Comparison of ENCODE assay signal across 10 mouse cellular contexts in the genomic region with DNA sequence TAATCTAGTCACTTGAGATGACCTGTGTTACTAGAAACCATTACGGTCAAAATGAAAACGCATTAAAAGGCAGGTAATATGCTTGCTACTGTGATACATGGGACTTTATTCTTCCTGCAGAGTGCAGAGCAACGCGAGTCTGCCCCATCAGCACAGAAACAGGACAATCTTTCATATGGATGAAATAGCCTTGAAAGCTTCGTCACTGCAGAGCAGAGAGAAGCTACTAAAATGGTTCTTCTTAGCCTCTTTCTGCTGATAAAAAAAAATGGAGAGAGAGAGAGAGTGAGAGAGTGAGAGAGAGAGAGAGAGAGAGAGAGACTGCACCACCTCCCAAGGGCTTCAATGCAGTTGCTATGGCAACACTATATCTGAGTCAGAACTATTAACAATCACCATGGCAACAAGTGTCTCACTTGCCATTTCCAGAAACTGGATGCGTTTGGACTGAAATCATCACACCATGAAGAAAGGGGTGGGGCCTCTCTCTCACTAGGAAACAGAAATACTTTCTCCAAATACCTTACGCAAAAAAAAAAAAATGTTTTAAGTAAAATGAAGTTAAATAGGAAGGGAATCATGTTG.
A peak's percentile ranks its signal among the peaks of the same experiment; 100 is the strongest.
DNase-seq lines count a peak whose midpoint lies in the region; ATAC-seq and TF ChIP-seq lines count a peak whose summit lies in the region.
"Had no signal": no experiment of that assay in that cellular context is flagged by ENCODE, and none has a peak within 500 bp of the region (broad histone marks: within the 10 kb centered on the region; RNA-seq: fewer than 3 reads in every experiment).

No protein-coding gene starts in this region.

- H3K4me2 ChIP-seq in lung, postnatal 0 days (replicated peaks; ENCODE audit: low read depth, low read length) = no peak overlapping the region
- peak overlapping the region; percentile 18 for H3K4me2 ChIP-seq in hindbrain, embryonic 12.5 days (replicated peaks)
- H3K4me2 ChIP-seq in midbrain, embryonic 11.5 days = peak overlapping the region; percentile 3; the same call in 1 of the 2 replicates
- no peak overlapping the region for H3K4me2 ChIP-seq in heart, embryonic 12.5 days

- intact Hi-C loops in heart, postnatal 10 days (cut with DNase I) = no loop called here

- DNase-seq in lung, postnatal 0 days (ENCODE audit: low spot score) = peak; percentile 22
- no peak for DNase-seq in lung, postnatal 36 days
- peak; percentile 93 for DNase-seq in midbrain, embryonic 11.5 days (ENCODE audit: low spot score, missing footprints)
- DNase-seq in heart, postnatal 10 days = no peak
- no peak for DNase-seq in testis, postnatal 10 days (ENCODE audit: low spot score)
- DNase-seq: kidney, adult 8-10 months had no signal

- H3K36me3 ChIP-seq in lung, postnatal 0 days (ENCODE audit: insufficient read depth, low read length) = no peaks in the 10 kb centered on the region
- H3K36me3 ChIP-seq in hindbrain, embryonic 12.5 days = no peaks in the 10 kb centered on the region
- H3K36me3 ChIP-seq in midbrain, embryonic 11.5 days (ENCODE audit: control insufficient read depth, insufficient read depth, low read length) = no peaks in the 10 kb centered on the region
- H3K36me3 ChIP-seq in heart, embryonic 12.5 days = no peaks in the 10 kb centered on the region

- no peak for TF ChIP-seq EP300 in lung, postnatal 0 days (IDR thresholded peaks at IDR 0.05)

- no peaks in the 10 kb centered on the region for H3K9me3 ChIP-seq in lung, postnatal 0 days (ENCODE audit: low read length)
- no peaks in the 10 kb centered on the region for H3K9me3 ChIP-seq in hindbrain, embryonic 12.5 days (replicated peaks)
- H3K9me3 ChIP-seq in midbrain, embryonic 11.5 days (ENCODE audit: control insufficient read depth, low read length) = no peaks in the 10 kb centered on the region
- no peaks in the 10 kb centered on the region for H3K9me3 ChIP-seq in heart, embryonic 12.5 days (replicated peaks)

- ATAC-seq in lung, postnatal 0 days = no peak
- peak; percentile 79 for ATAC-seq in hindbrain, embryonic 12.5 days (ENCODE audit: low FRiP score)
- peak; percentile 85 for ATAC-seq in midbrain, embryonic 11.5 days (ENCODE audit: low FRiP score)
- no peak for ATAC-seq in inflammation-experienced regulatory T-cells, adult 6 months
- no peak for ATAC-seq in heart, embryonic 12.5 days (ENCODE audit: insufficient number of reproducible peaks, low FRiP score)

- TF ChIP-seq CTCF in lung, postnatal 0 days (IDR thresholded peaks at IDR 0.05) = no peak

- WGBS in lung, postnatal 0 days = 64% methylated on average over 7 of the region's 7 CpGs
- 35% methylated on average over 7 of the region's 7 CpGs for WGBS in hindbrain, embryonic 12.5 days
- WGBS in midbrain, embryonic 11.5 days = 26% methylated on average over 7 of the region's 7 CpGs
- WGBS in heart, embryonic 12.5 days = 73% methylated on average over 7 of the region's 7 CpGs

- H3K27ac ChIP-seq in lung, postnatal 0 days (ENCODE audit: low read length) = no peak overlapping the region
- H3K27ac ChIP-seq in hindbrain, embryonic 12.5 days = peak overlapping the region; percentile 85
- peak overlapping the region; percentile 71 for H3K27ac ChIP-seq in midbrain, embryonic 11.5 days (ENCODE audit: low read depth, low read length)
- no peak overlapping the region for H3K27ac ChIP-seq in heart, embryonic 12.5 days (ENCODE audit: poor library complexity, severe bottlenecking)

- H3K27me3 ChIP-seq in lung, postnatal 0 days (replicated peaks; ENCODE audit: insufficient read depth, low read length) = no peaks in the 10 kb centered on the region
- H3K27me3 ChIP-seq in hindbrain, embryonic 12.5 days = no peaks in the 10 kb centered on the region
- no peaks in the 10 kb centered on the region for H3K27me3 ChIP-seq in midbrain, embryonic 11.5 days (ENCODE audit: control insufficient read depth, insufficient read depth, low read length)
- no peaks in the 10 kb centered on the region for H3K27me3 ChIP-seq in heart, embryonic 12.5 days (replicated peaks)

- no peak overlapping the region for H3K9ac ChIP-seq in lung, postnatal 0 days (replicated peaks; ENCODE audit: low read depth)
- no peak overlapping the region for H3K9ac ChIP-seq in hindbrain, embryonic 12.5 days
- no peak overlapping the region; the same call in 1 of the 2 replicates for H3K9ac ChIP-seq in midbrain, embryonic 11.5 days (ENCODE audit: low read length)
- no peak overlapping the region for H3K9ac ChIP-seq in heart, embryonic 12.5 days

- no peak overlapping the region for H3K4me3 ChIP-seq in lung, postnatal 0 days (ENCODE audit: low read depth, low read length)
- no peak overlapping the region for H3K4me3 ChIP-seq in hindbrain, embryonic 12.5 days
- H3K4me3 ChIP-seq in midbrain, embryonic 11.5 days (ENCODE audit: low read depth, low read length) = no peak overlapping the region
- H3K4me3 ChIP-seq in heart, embryonic 12.5 days = no peak overlapping the region
- H3K4me3 ChIP-seq: myocyte had no signal

- H3K4me1 ChIP-seq in lung, postnatal 0 days (ENCODE audit: insufficient read depth, low read depth, low read length) = no peaks in the 10 kb centered on the region
- H3K4me1 ChIP-seq in hindbrain, embryonic 12.5 days = peaks cover 23% of the 10 kb centered on the region
- peaks cover 17% of the 10 kb centered on the region for H3K4me1 ChIP-seq in midbrain, embryonic 11.5 days (ENCODE audit: control insufficient read depth, insufficient read depth, low read length)
- no peaks in the 10 kb centered on the region for H3K4me1 ChIP-seq in heart, embryonic 12.5 days (replicated peaks)

Comparison
In these comparisons a context has a peak if more than half of its experiments do, and no peak if none do; other contexts are left out.
1. DNase-seq: peak in lung, postnatal 0 days (single experiment) and midbrain, embryonic 11.5 days (single experiment); none in lung, postnatal 36 days (single experiment), heart, postnatal 10 days (0 of 2) and testis, postnatal 10 days (single experiment).
2. ATAC-seq: peak in hindbrain, embryonic 12.5 days (single experiment) and midbrain, embryonic 11.5 days (single experiment); none in lung, postnatal 0 days (single experiment), inflammation-experienced regulatory T-cells, adult 6 months (single experiment) and heart, embryonic 12.5 days (single experiment).
3. H3K27ac ChIP-seq: peak in hindbrain, embryonic 12.5 days (single experiment) and midbrain, embryonic 11.5 days (single experiment); none in lung, postnatal 0 days (single experiment) and heart, embryonic 12.5 days (single experiment).
4. H3K4me2 ChIP-seq: peak in hindbrain, embryonic 12.5 days (single experiment) and midbrain, embryonic 11.5 days (single experiment); none in lung, postnatal 0 days (single experiment) and heart, embryonic 12.5 days (single experiment).